Mouse (Mus musculus): Measurements from ENCODE around the gene Il4i1.

GRCm38 (mm10) chr7:44810819-44811557, 5.2 kb upstream of the Il4i1 start:
- TF ChIP-seq POLR2A (IDR thresholded peaks at IDR 0.05; ENCODE audit: control insufficient read depth, extremely low read depth, insufficient read depth, low read length, poor library complexity) (no peak), CTCF (IDR thresholded peaks at IDR 0.05; ENCODE audit: borderline replicate concordance, control insufficient read depth, extremely low read depth, insufficient read depth, low read length, poor library complexity) (no peak)
